Mouse (Mus musculus) right cerebral cortex, postnatal 10 days (tissue): ENCODE results near the gene Faf1.

ENCODE experiments used
- DNase-seq, 2 experiments: peaks; one replicate each; pipeline ENCODE4 v3.0.0; 2021; ENCODE audit warnings: low spot score in 2 of 2

The Faf1 gene

DNA sequence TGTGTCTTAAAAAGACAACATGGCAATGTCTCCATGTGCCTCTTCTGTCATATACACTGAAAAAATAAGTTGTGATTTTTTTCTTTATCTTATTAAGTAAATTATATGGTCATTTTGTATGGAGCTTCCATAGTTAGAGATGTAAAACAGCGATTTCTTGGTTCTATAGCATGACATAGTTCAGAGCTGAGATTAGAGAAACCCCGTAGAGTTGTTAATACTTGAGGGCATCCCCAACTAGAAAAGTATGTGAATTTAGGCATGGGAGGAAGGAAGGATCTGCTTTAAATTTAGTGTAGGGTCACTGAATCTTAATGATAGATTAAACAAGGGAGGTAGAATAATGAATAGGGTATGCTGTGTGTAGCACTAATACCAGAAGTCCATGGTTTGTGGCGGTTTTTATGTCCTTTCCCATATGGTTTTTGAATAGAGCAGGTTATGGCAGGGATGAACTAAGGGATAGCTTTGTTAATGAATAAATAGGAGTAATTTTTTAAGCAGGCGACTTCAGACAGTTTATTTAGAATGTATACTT, 106.3 kb downstream of the Faf1 start:
- no peak for DNase-seq

DNA sequence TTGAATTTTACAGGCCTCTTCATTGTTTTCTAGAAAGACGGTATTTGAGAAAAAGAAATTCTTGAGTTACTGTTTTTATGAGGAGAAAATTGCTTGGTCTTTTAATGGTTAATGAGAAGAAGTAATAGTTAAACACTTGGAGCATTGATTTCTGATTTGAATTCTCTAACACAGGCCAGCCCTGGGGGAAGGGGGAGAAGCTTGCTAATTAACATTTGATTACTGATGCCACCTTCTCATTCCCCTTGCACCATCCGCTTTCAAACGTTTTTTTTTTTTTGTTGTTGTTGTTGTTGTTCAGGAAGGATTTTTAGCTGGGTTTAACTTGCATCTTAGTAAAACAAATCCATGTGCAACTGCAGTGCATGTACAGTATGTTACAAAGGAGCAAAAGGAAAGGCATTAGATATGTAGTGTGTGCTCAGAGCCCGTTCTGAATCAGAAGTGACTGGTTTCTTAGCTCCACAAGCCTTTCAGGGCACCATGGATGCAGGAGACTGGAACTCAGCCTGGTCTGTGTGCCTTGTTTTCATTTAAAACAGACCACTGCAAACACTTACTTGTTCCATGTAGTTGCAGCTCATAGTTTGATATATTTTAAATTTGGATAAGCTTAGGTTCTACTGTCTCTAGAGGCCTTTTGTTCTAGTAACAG, 113.1 kb downstream of the Faf1 start:
- DNase-seq = no peak

DNA sequence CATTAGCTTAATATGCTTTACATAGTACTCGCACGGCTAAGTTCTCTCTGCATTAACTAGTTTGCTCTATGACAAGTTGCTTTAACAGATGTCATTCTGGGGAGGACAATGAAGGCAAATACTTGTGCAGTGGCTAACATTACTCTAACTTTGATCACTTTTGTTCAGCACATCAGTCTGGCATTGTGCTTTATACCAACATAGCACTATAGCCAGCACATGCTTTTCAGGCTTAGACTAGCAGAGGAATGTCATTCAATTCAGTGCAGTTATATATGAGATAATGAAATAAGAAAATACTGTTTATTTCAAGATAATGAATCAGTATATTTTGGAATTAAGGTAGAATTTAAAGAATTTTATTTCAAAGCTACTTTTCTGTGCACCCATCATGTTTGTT, 115.9 kb downstream of the Faf1 start:
- DNase-seq = no peak

DNA sequence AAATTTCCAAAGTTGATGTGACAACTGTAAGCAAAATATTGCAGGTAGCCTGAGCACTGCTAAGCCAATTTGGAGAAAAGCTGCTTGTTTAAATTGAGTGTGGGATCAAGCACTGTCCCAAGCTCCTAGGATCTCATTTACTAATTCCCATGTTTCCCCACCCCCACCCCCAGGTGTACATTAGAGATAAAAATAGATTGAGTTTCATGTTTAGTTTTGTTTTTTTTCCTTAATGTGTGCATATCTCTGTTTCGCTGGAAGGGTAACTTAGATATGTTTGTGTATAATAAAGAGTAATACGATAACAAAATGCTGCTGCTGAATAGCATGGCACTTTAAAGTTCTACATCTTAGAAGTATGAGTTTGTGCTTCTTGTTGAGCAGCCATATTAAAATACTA, 116.7 kb downstream of the Faf1 start:
- DNase-seq = no peak

DNA sequence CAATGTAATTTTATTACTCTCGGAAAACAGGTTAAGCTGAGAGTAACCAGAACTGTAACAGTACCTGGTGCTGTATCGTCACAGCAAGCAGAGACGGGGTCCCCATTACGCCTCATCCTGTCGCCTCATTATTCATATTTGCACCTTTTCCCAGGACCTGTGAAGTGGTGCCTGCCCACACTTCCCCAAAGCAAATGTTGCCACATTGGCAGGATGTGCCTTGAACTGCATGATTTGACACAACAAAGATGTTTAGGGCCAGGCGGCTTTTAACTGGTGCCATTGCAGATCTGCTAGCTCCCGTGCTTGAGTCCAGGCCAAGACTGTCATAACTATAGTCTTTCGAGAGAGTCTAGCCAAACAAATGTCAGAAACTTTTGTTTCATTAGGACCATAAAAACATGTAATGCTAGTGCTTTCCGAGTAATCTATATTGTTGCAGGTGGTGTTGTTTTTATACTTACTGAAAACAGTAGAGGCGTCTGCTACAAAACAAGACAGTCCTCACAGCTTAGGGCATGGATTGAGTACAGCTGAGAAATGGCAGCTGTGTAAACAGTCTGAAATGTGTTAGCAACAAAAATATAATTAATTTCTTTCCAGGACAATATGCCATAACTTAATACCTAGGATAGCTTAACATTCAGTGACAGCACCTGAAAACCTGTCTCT, 121.3 kb downstream of the Faf1 start:
- DNase-seq = no peak

DNA sequence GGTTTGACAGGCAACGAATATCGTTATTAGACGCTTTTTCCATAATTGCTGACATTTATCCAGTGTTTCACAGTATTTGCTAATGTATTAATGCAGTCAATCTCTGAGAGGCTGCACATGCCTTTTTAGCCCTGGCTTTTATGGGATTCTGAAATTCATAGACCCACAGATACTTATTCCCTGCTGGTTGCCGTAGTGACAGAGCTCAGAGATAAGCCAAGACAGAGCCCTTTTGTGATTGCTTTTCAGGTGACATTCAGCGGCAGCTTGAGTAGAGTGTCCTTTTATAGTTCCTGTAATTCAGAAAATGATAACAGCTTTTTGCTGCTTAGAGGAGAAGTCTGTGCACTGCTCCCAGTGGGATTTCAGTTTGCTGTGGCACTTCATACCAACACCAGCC, 130.0 kb downstream of the Faf1 start:
- DNase-seq = no peak

DNA sequence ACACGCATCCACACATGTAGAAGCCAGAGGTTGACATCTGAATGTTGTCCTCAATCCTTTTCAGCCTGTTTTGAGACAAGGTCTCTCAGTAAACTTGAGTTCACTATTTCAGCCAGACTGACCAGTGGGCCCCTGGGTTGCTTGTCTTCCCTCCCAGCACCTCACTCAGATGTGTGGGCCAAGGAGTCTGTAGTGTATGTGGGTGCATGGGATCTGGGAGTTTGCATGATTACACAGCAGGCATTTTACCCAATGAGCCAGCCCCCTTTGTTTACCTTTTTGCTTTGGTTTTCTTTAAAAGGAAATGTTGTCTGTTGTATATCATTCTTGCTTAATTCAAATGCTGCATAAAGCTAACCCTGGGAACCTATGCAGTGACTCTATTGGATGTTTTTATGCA, 138.8 kb downstream of the Faf1 start:
- DNase-seq = no peak

DNA sequence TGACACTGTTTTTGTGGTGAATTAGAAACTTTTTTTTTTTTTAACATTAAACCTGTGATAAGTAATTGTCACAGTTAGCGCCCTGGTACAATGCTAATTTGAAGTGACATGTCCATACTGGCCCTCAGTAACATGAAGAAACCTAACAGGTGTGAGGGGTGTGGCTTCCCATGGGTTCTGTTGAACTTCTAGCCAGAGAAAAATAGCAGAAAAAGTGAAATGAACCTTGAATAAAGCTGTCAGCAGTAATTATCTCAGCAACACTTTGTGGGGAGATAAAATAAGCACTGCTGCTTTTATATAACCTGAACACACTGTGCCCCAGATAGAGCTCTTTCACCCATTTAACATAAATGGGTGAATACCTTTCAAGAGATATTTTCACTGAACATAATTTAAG, 139.2 kb downstream of the Faf1 start:
- no peak for DNase-seq

DNA sequence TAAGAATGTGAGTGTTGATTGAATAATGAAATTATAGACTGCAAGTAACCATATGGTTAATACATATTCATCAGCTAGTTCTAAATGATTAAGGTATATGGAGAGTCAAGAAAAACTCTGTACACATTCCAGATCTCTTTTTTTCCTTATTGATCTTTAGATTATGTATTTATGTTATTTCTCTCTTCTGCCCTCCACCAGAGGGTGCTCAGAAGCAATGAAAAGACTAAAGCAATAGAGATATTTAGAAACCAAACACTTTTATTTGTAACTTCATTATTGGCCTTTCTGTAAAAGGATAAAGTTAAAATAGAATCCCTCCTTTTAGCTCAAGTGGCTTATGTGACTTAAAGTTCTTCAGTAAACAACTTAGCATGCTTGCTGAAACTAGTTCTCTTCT, 143.1 kb downstream of the Faf1 start:
- DNase-seq = no peak

DNA sequence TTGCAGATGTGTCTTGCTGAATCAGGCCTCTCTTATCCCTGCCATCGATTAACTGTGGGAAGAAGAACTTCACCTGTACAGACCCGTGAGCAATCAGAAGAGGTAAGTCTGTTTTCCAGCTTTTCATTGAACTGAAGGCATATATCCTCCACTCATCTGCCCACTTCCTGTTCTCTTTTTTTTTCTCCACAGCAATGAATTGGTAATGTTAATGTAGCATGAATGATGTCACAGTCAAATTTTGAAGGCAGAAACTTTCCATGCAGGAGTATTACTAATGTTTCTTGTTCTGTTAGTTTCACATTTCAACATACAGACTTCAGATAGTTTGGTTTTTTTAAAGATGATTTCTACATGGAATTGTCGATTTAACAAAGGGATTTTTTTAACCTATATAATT, 153.4 kb downstream of the Faf1 start:
- no peak for DNase-seq

DNA sequence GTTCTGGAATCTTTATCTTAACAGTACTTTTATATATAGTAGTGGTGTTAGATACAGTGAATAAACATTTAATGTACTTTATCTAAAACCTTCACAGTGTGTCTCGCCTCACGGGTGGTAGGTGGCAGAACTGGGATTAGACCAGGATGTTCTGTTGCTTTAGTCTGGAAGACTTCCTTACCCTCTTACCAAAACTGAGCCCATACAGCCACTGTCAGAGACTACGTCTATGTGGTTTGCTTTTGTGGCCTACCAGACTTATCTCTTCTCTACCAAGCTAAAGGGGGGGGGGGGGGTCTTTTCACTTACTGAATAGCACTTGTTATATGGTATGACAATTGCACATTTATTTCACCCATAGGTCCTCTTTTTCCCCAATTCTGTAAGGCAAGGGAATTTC, 181.5 kb downstream of the Faf1 start:
- DNase-seq = no peak

DNA sequence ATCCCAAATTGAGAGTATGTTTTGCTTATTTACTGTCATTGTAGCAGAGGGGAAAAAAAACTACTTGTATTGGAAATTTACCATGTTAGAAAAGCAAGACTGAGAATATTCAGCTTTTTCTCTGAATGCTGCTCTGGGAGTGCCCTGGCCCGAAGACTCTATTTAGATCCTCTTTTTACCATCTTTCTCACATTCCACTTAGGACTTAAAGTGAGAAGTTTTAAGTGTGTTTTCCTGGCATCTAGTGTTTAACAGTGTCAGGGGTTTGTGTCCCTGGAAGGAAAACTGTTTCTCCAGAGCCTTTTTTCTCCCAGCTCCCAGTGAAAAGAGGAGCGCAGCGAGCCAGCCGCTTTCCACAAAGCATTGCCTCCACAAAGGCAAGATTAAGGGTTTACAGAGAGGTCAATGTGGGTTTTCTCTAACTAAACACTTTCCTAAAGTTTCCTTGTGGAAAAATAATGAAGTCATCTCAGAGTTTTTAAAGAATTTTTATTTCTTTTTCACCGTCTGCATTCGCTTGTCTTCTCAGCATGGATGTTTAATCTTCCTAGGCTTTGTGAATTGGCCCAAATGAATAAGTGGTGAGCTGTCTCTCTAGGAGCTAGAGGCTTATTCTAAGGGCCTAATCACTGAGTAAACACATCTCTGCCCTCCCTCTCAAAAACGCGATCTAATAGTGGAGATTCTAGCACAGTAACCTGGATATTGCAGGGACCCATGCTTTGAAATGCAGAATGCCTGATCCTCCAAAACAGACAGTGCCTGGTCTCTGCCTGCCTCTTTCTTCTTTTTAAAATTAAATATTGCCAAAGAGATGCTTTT, 182.4 kb downstream of the Faf1 start:
- DNase-seq = no peak

DNA sequence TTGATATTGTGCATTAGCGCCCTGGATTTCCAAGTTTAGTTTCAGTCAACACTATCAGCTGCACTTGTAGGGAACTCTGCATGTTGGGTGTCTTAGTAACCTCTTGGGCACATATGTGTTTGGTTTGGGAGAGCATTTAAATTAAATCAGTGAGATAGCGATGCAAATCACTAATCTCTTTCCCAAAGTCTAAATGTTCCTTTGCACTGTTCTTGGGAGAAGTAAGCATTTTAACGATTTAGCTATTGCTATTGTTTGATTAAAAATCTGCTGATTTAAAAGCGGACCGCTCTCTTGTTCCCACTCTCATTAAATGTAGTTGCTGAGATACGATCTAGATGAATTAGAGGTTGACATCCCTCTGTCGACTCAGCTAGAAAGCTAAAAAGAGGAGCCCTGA, 183.0 kb downstream of the Faf1 start:
- DNase-seq = no peak

DNA sequence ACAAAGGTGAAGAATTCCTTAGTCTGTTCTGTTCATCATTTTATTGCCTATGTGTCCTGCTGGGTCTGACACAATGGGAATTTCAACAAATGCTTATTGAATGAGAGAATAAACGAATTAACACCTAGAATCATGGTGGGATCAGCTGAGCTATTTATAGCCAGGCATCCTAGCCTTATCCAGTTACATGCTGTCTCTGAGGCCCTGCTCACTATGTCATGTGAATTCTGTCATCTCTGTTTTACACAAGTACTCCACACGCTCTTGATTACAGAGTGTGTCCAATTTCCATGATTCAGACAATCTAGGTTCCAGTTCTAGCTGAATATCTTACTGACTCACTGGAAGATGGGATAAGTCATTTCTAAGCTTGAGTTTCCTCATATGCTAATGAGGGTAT, 183.9 kb downstream of the Faf1 start:
- no peak for DNase-seq

DNA sequence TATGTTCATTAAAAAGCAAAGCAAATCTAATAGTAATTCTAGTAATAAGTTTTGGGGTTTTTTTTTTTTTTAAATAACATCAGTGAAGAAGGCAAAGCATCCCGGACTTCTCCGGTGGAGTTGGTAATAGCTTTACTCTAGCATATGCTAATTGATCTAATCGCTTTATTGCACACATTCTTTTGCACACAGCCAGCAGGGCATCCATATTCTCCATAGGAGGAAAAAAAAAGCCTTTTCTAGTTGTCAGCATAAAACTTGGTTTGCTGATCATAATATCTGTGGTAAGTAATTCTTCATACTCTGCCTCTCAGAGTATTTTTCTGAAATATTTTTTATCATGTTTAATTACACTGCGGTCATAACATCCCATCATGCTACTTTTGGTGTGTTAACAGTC, 185.9 kb downstream of the Faf1 start:
- no peak for DNase-seq

DNA sequence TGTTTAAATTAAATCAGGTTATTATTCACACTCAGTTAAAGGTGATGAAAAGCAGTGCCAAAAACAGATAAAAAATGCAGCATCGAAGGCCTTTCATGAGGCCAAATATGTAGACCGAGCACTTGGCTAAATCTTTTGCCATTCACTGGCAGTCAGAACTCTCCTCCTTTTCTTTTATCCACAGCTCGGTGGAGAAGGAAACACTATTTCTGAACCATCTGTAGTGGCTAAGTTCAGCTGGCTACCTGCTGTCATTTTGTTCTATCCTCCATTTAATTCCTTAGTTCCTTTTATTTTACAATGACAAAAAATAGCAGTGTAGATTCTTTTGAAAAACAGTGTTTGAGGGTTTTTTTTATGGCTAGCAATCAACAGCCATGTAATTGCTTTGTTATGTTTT, 186.6 kb downstream of the Faf1 start:
- DNase-seq = no peak

DNA sequence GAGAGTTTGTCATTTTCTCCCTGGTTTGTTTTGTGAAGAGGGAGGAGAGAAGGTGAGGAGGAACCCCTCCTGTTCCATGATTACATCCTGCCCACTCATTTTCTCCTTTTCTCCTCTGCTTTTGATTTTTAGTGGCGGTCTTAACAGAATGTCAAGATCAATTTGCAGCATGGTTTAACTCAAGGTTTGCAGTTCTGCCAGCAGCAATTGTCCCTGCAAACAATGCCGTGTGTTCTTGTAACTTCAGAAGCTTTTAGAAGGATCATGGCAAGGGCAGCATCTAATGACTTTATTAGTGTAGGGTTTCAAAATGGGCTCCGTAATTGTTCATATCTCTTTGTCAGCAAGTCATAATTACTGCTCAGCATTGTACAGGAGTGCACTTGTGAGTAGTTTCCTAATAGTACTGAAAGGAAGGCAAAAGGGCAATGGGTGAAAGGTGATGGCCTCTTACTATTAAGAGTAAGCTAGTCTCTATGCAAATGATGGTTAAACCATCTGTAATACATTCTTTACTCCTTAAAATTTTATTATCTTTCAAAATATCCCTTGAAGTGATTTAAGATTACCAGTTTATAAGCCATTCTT, 192.6 kb downstream of the Faf1 start:
- no peak for DNase-seq

DNA sequence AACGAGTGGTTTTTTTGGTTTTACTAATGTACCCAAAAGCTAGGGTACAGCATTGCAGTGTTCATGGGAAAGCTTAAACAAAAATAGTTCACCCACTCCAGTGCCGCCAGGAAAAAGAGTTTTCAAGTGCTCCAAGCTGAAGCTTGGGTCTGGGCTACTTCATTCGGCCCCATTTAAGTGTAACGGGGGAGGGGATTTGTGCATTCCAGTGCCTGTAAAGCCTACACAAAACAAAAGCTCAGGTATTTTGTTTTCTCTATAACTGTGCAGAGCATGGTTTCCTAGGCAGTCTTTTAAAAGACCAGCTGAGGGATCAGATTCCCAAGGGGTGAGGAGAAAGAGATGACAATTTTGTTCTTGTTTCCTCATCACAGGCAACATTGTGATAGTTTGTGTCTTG, 207.9 kb downstream of the Faf1 start:
- no peak for DNase-seq

DNA sequence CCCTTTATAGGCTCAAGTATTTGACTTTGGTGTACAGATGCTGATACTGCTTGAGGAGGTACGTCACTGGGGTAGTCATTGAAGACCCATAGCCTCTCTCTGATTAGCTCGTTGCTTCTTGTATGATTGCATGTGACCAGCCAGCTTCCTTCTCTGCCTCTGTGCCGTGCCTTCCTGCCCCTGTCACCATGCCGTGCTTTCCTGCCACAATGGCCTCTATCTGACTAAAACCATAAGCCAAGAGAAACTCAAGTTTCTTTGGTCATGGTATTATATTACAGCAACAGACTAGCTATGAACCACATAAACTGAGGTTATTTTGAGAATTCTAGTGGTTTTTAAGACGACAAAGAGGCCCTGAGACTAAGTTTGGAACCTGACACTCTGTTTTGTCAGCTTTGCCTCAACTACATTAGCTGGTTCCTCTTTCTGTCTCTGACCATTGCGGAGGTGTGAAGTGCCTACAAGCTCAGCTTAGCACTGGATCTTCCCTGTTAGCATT, 211.5 kb downstream of the Faf1 start:
- no peak for DNase-seq

DNA sequence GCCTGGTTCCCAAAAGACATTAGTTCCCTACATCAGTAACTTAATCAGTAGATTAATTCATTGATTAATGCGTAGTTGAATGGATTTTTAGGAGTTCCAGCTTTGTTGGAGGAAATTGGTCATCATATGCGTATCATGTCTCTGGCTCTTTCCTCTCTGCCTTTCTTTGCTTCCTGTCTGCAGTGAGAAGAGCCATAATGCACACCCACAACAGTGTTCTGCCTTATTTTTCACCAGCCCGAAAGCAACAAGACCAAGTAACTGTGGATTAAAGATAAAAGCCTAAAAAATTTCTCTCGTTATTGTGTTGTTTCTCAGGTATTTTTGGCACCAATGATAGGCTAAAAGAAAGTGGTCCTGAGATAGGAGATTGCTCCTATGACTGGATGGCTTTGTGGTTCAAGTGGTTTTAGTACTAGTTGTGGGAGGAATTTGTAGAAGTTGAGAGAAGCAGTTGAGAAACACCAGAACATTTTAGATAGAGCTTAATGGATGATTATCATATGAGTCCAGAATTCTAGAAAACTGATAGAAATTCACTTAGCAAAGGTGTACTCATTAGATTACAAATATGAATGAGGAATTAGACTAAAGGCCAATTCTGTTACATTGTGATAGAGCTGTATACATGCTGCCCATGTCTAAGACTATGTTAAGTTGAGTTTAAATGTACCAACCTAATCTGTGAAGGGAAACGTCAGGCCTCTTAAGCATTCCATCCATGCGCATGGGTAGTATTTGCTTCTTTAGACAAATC, 221.6 kb downstream of the Faf1 start:
- DNase-seq = no peak

DNA sequence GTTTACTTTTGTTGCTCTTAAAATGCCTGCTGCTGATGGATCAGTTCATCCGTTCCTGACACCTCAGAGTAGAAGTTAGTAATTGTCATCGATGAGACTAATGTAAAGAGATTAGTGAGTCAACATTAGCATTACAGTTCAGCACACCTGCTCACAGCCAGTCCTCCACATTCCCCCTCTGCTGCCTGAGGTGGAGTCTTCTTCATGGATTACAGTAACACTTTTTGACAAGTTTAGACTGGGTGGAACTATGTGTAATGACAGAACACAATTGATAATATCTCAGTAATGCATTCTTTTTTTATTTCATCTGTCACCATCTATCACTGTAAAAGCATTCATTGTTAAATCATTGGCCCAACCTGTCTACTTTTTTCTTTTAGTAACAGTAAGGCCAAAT, 224.7 kb downstream of the Faf1 start:
- DNase-seq = no peak

DNA sequence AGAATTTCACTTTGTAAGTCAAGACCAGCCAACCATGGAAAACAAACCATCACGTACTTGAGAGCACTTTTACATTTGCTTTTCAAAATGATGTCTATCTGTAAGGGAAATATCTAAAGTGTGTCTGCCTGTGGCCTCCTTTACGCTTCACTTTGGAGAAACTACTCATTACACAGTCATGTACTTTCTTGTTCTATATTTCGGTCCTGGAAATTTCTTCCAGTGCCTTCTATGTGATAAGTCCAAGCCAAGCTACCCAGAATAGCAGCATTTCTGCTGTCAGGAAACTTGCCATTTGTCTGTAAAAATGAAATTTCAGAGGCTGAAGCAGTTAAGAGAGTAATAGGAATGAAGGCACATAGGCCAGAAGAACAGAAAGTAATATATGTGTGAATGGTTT, 228.1 kb downstream of the Faf1 start:
- DNase-seq = no peak
